Mouse (Mus musculus) cerebral cortex, adult 2 months (tissue): ENCODE results near the gene Kiz.

ENCODE experiments used
- WGBS: fragments of 180-500 bp; shearing (Covaris S2); methylation state at CpG from one replicate; pipeline ENCODE4 v1.1.7; 2018; 5-methylcytosine and 5-hydroxymethylcytosine counted together

Kiz gene

GRCm38 (mm10) chr2:146982786-146983185 is 127.1 kb downstream of the Kiz start:
- 98% methylated on average over 2 of the region's 2 CpGs for WGBS

GRCm38 (mm10) chr2:146984831-146985230 is 129.2 kb downstream of the Kiz start:
- WGBS: 96% methylated on average over 2 of the region's 2 CpGs

GRCm38 (mm10) chr2:146985807-146986206 is 130.1 kb downstream of the Kiz start:
- 93% methylated on average over 1 of the region's 1 CpGs for WGBS

- WGBS: 78% methylated on average over 2 of the region's 2 CpGs
Observed at GRCm38 (mm10) chr2:147007265-147007664, 151.6 kb downstream of the Kiz start.

GRCm38 (mm10) chr2:147010141-147010540 is 154.5 kb downstream of the Kiz start:
- 94% methylated on average over 4 of the region's 4 CpGs for WGBS

- WGBS: 97% methylated on average over 9 of the region's 9 CpGs
Observed at GRCm38 (mm10) chr2:147010952-147011351, 155.3 kb downstream of the Kiz start.

- WGBS: 60% methylated on average over 3 of the region's 3 CpGs
Observed at GRCm38 (mm10) chr2:147011474-147012140, 155.9 kb downstream of the Kiz start.

- whole genome bisulfite sequencing: 16% methylated on average over 7 of the region's 7 CpGs
Observed at GRCm38 (mm10) chr2:147012141-147012622, 156.5 kb downstream of the Kiz start.

- under 1% methylated on average over 37 of the region's 37 CpGs for WGBS
Observed at GRCm38 (mm10) chr2:147012623-147013184, 157.0 kb downstream of the Kiz start, which contains the start of gene Xrn2. Gene Xrn2 (plus strand): TSS chr2:147012996.

- WGBS: under 1% methylated on average over 59 of the region's 59 CpGs
Observed at GRCm38 (mm10) chr2:147013194-147013969, 157.7 kb downstream of the Kiz start.

- 13% methylated on average over 15 of the region's 15 CpGs for WGBS
Observed at GRCm38 (mm10) chr2:147014101-147014886, 158.6 kb downstream of the Kiz start.
